Mouse (Mus musculus): ENCODE results near the gene Wdr93. TPM values are rescaled to one million over a fixed set of nuclear protein-coding genes. Genes with fewer than 3 reads are reported as not detected.

Gene Wdr93
- total RNA-seq (2021): under 1 TPM; 0.30 to 0.38 TPM

- peak; percentile 77 to 79 for DNase-seq
Measured at GRCm38 (mm10) chr7:79742659-79743536, at the start of gene Wdr93, which contains the start of gene Pex11a. Gene Wdr93 (plus strand): TSS chr7:79743163. Gene Pex11a (minus strand): TSS chr7:79743131.

GRCm38 (mm10) chr7:79696495-79696894, 46.5 kb upstream of the Wdr93 start:
- no peak for DNase-seq

- DNase-seq: no peak
Measured at GRCm38 (mm10) chr7:79702755-79703154, 40.2 kb upstream of the Wdr93 start.

GRCm38 (mm10) chr7:79705210-79705609, 37.8 kb upstream of the Wdr93 start:
- DNase-seq: no peak

GRCm38 (mm10) chr7:79710130-79710607, 32.8 kb upstream of the Wdr93 start:
- DNase-seq: peak; percentile 53

- peak in 1 of 2 experiments; percentile 14 for DNase-seq
Measured at GRCm38 (mm10) chr7:79710831-79711230, 32.1 kb upstream of the Wdr93 start.

GRCm38 (mm10) chr7:79715187-79715981, 27.6 kb upstream of the Wdr93 start, which contains the start of gene Kif7:
Gene Kif7 (minus strand): TSS chr7:79715720.
- DNase-seq: peak; percentile 29 to 36

GRCm38 (mm10) chr7:79721386-79721977, 21.5 kb upstream of the Wdr93 start:
- DNase-seq: peak; percentile 33 to 39

- DNase-seq: no peak
Measured at GRCm38 (mm10) chr7:79727091-79727490, 15.9 kb upstream of the Wdr93 start.

GRCm38 (mm10) chr7:79728219-79728618, 14.7 kb upstream of the Wdr93 start:
- peak; percentile 40 to 49 for DNase-seq

GRCm38 (mm10) chr7:79729169-79729568, 13.8 kb upstream of the Wdr93 start:
- peak; percentile 51 to 64 for DNase-seq

GRCm38 (mm10) chr7:79729743-79730370, 13.1 kb upstream of the Wdr93 start:
- DNase-seq: no peak

- DNase-seq: no peak
Measured at GRCm38 (mm10) chr7:79731438-79731837, 11.5 kb upstream of the Wdr93 start.

- no peak for DNase-seq
Measured at GRCm38 (mm10) chr7:79732622-79733021, 10.3 kb upstream of the Wdr93 start, which contains the start of gene Plin1. Gene Plin1 (minus strand): TSS chr7:79732903.

GRCm38 (mm10) chr7:79734563-79734962, 8.4 kb upstream of the Wdr93 start:
- no peak for DNase-seq

- no peak for DNase-seq
Measured at GRCm38 (mm10) chr7:79736511-79736910, 6.5 kb upstream of the Wdr93 start.

GRCm38 (mm10) chr7:79738913-79739312, 4.0 kb upstream of the Wdr93 start:
- DNase-seq: no peak

GRCm38 (mm10) chr7:79740279-79740678, 2.7 kb upstream of the Wdr93 start:
- no peak for DNase-seq

- DNase-seq: no peak
Measured at GRCm38 (mm10) chr7:79742277-79742658, 695 bp upstream of the Wdr93 start.

GRCm38 (mm10) chr7:79744051-79744450, 1.1 kb downstream of the Wdr93 start:
- no peak for DNase-seq

GRCm38 (mm10) chr7:79744585-79744984, 1.6 kb downstream of the Wdr93 start:
- DNase-seq: no peak

GRCm38 (mm10) chr7:79747659-79748058, 4.7 kb downstream of the Wdr93 start:
- DNase-seq: no peak

Data from layer of hippocampus, postnatal 36 days (tissue).